Mouse (Mus musculus): ENCODE measurements around the gene Ren1. TPM values are rescaled to one million over a fixed set of nuclear protein-coding genes. Genes with fewer than 3 reads are reported as not detected.

Gene Ren1
- total RNA-seq, 2 experiments from 2014 or later, result not detected

Other genes starting within 250 kb of the Ren1 start
- gene Ppp1r15b, start 219.4 kb upstream of the Ren1 start, total RNA-seq (2021), result 10 to 100 TPM; 14.5 to 17.3 TPM
- 10 to 100 TPM; 12.7 to 14.4 TPM for gene Plekha6, start 186.3 kb upstream of the Ren1 start, total RNA-seq (2021)
- gene Golt1a, start 40.7 kb upstream of the Ren1 start, total RNA-seq (2021), result not detected
- gene Kiss1, start 28.6 kb upstream of the Ren1 start, total RNA-seq (2021), result not detected
- gene Etnk2, start 13.1 kb downstream of the Ren1 start, total RNA-seq (2021), result under 1 TPM in 1 of 2 experiments, not detected in 1; 0.13 TPM
- gene Sox13, start 73.9 kb downstream of the Ren1 start, total RNA-seq (2021), result 1 to 10 TPM; 7.8 to 8.0 TPM

Data from gastrocnemius, postnatal 25 days (tissue).